In the genomic region with DNA sequence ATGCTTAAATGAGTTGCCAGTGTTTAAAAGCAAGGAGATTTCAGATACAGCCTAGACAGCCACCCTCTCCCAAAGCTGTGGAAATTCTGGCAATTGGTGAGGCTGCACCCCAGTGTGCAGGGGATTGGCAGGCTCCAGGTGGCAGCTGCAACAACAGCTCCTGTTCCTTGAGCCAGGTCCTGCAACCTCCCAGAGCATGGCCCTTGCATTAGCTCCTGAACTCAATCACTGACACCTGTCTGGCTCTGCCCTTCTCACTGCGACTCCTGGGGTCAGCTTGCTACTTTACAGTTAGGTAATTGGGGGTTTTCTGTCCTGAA, we compare ENCODE assay signal across 11 mouse cellular contexts.
DNase-seq lines count a peak whose midpoint lies in the region; ATAC-seq and TF ChIP-seq lines count a peak whose summit lies in the region.
"Had no signal": no experiment of that assay in that cellular context is flagged by ENCODE, and none has a peak within 500 bp of the region (broad histone marks: within the 10 kb centered on the region; RNA-seq: fewer than 3 reads in every experiment).

No protein-coding gene starts in this region.

- H3K9me3 ChIP-seq in heart, embryonic 11.5 days (replicated peaks; ENCODE audit: control insufficient read depth, low read length): no peaks in the 10 kb centered on the region
- H3K9me3 ChIP-seq: hindbrain, embryonic 10.5 days had no signal

- peak overlapping the region; percentile 67 for H3K27ac ChIP-seq in heart, adult 2 months
- H3K27ac ChIP-seq in heart, embryonic 11.5 days (ENCODE audit: low read depth, low read length): no peak overlapping the region; the same call in 1 of the 2 replicates
- H3K27ac ChIP-seq: hindbrain, embryonic 10.5 days had no signal

- peaks cover 8% of the 10 kb centered on the region for H3K4me1 ChIP-seq in heart, adult 2 months (ENCODE audit: control insufficient read depth, insufficient read depth, low read length)
- peaks cover 16% of the 10 kb centered on the region for H3K4me1 ChIP-seq in heart, embryonic 11.5 days (ENCODE audit: control insufficient read depth, insufficient read depth, low read length)

- peak; percentile 27 to 39 for DNase-seq in heart, adult 2 months
- peak; percentile 42 for DNase-seq in left cerebral cortex, postnatal 4 days
- DNase-seq in left cerebral cortex, postnatal 25 days (ENCODE audit: low spot score in 2 of 2): no peak
- peak; percentile 22 to 31 for DNase-seq in heart, postnatal 10 days
- no peak for DNase-seq in yolk sac, embryonic 10.5 days (ENCODE audit: low spot score)
- no peak for DNase-seq in thymus, postnatal 4 days
- DNase-seq: right cerebral cortex, postnatal 25 days had no signal

- H3K4me3 ChIP-seq in heart, adult 2 months: no peak overlapping the region
- no peak overlapping the region for H3K4me3 ChIP-seq in heart, embryonic 11.5 days (ENCODE audit: low read depth, low read length)
- H3K4me3 ChIP-seq: hindbrain, embryonic 10.5 days had no signal

- intact Hi-C loops in heart, adult 2 months (cut with DNase I): no loop called here
- intact Hi-C loops in left cerebral cortex, postnatal 4 days (cut with DNase I): no loop called here
- intact Hi-C loops in left cerebral cortex, postnatal 25 days (cut with DNase I): no loop called here
- intact Hi-C loops in heart, postnatal 10 days (cut with DNase I): loop anchor here (5.0 kb wide), 1 partner anchor 74 kb away; no protein-coding TSS in a partner anchor

- TF ChIP-seq CTCF in heart, adult 2 months (IDR thresholded peaks at IDR 0.05): no peak

- peaks cover 5% of the 10 kb centered on the region for H3K36me3 ChIP-seq in heart, adult 2 months (ENCODE audit: control insufficient read depth, insufficient read depth, low read length)
- no peaks in the 10 kb centered on the region for H3K36me3 ChIP-seq in heart, embryonic 11.5 days (ENCODE audit: control insufficient read depth, insufficient read depth, low read length)
- H3K36me3 ChIP-seq: hindbrain, embryonic 10.5 days had no signal

- H3K9ac ChIP-seq in heart, adult 2 months (ENCODE audit: low read depth, low read length): no peak overlapping the region
- H3K9ac ChIP-seq in heart, embryonic 11.5 days (ENCODE audit: low read depth, low read length): no peak overlapping the region

- no peaks in the 10 kb centered on the region for H3K27me3 ChIP-seq in heart, adult 2 months (ENCODE audit: control insufficient read depth, insufficient read depth, low read length)
- no peaks in the 10 kb centered on the region for H3K27me3 ChIP-seq in heart, embryonic 11.5 days (ENCODE audit: control insufficient read depth, insufficient read depth, low read length)

- WGBS in heart, adult 2 months: 30% methylated on average over 1 of the region's 1 CpGs
- 25% methylated on average over 1 of the region's 1 CpGs for WGBS in heart, embryonic 11.5 days (ENCODE audit: insufficient replicate concordance)

- peaks cover 3% of the 10 kb centered on the region for H3K79me2 ChIP-seq in heart, adult 2 months (replicated peaks; ENCODE audit: control insufficient read depth, insufficient read depth, low read length)

- TF ChIP-seq EP300 in heart, adult 2 months (IDR thresholded peaks at IDR 0.05; ENCODE audit: insufficient read depth, low read depth, low read length): no peak

- ATAC-seq in heart, embryonic 11.5 days (replicated peaks; ENCODE audit: insufficient number of reproducible peaks, low FRiP score, low TSS enrichment): no peak
- ATAC-seq: intestine, embryonic 16.5 days had no signal

- no peak overlapping the region for H3K4me2 ChIP-seq in heart, embryonic 11.5 days
- H3K4me2 ChIP-seq: liver, embryonic 11.5 days had no signal

- TF ChIP-seq POLR2A in heart, adult 2 months (IDR thresholded peaks at IDR 0.05; ENCODE audit: insufficient read depth, low read depth, low read length): no peak

Comparison
In these comparisons a context has a peak if more than half of its experiments do, and no peak if none do; other contexts are left out.
1. DNase-seq: peak in heart, adult 2 months (2 of 2), left cerebral cortex, postnatal 4 days (single experiment) and heart, postnatal 10 days (2 of 2); none in left cerebral cortex, postnatal 25 days (0 of 2), yolk sac, embryonic 10.5 days (single experiment) and thymus, postnatal 4 days (single experiment).